Mouse (Mus musculus): Measurements from ENCODE around the gene Slc19a2. TPM values are rescaled to one million over a fixed set of nuclear protein-coding genes. Genes with fewer than 3 reads are reported as not detected.

Gene Slc19a2
- 5.9 TPM for polyA plus RNA-seq (2014; fragmentation: Illumina TruSeq; extraction: RNeasy Lipid Tissue Mini Kit (QIAGEN cat#74804); ENCODE audit: low read depth, low replicate concordance)

DNA sequence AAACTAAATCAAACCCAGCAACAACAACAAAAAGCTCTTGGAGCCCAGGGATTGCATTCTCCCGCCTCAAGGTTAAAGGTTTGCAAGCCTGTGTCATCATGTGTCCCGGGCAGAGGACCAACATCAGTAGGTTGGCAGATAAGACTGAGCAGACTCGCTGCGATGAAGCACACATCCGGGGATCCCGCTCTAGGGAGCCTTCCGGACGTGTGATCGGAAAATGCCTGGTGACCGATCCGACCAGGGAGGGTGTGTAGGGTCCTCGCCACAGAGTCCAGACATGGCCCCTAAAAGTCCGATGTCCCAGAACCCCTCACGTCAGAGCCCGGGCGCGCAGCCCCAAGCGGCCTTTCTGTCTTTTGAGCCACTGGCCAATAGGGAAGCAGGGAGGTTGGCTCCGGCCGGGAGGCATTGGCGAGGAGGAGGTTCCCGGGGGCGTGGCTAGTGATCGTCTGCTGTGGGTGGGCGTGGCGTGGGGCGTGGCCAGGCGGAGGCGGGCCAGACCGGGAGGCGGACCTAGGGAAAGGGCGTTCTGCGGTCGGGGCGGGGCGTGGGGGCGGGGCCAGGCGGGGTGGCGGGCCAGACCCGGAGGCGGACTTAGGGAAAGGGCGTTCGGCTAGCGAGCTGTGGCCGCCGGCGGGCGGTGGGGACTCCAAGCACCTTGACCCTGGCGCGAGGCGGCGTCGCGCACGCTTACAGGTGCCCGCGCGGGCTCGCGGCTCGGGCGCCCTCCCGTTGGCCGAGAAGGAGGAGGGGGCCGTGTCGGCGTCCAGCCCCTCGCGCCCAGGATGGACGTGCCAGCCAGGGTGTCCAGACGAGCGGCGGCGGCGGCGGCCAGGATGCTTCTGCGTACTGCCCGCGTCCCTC, at the start of gene Slc19a2:
Gene Slc19a2, plus strand, starts transcription at position 582 of the 867 bp plus-strand sequence.

DNA sequence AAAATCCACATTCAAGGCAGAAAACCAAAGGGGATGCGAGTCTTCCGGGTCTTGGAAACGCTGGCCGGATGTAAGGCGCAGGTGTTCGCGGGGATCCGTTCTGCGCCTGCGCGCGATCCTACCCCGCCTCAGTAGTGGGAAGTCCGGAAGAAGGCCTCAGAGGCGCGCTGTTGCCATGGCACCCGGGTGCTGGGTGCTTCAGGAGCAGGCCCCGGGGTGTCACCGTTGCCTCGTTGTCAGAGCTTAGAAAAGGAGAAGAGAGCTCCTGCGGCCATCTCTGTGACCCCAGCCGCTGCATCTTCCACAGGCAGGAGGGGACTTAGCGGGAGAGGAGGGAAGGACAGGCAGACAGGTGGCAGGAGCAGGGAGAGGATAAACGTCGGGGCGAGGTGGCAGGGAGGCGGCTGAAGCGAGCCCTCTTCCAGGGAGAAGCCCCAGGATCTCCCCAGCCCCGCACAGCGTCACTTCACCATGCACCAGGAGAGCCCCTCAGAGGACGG, 26.7 kb downstream of the Slc19a2 start, which contains the start of gene Ccdc181:
Gene Ccdc181, plus strand, starts transcription at position 131 of the 500 bp plus-strand sequence.

DNA sequence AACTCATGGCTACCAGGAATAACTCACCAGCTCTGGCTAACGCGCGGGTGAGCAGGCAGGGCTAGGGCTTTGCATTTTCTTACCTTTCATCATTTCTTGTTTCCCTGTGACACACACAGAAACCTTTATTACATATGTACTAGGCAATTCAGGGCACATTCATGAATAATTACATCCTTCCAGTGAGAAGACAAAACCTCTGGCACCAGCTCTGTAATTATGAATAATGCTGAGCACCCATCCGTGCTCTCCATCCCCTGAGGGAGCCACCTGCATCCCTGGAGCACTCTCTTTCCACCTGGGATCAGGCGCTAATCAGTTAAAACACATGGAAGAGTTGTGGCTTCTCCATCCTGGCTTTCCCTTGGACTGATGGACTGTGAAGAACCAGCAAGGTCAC, 55.0 kb downstream of the Slc19a2 start, which contains the start of gene Nme7:
Gene Nme7, plus strand, starts transcription at position 301 of the 400 bp plus-strand sequence.

DNA sequence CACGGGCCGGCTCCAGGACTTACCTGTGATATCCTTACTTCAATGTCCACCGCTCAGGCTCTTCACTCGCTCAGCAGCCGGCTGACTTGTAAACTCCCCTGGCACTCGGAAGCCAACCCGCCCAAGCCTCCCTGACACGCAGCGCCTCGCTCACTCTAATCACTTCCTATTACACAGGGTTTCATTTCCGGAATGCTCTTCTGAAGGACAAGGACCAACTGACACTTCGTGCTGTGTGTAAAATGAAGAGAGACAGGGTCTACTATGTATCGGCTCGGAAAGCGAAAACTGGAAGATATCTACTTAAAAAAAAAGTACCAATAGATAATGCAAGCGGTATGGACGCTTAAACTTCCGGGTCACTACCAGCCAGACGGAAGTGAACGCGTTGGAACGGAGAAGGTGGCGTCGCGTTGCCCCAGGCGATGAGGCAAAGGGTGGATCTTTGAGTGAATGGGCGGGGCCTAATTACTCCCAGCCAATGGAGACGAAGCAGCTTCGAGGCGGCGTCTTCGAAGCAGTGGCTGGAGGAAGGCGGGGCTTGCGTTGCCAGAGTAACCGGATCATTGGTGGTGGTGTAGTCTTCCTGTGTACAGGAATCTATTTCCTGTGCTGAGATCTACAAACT, 58.4 kb downstream of the Slc19a2 start, which contains the start of gene Blzf1:
Gene Blzf1, minus strand, starts transcription at position 366 of the 628 bp plus-strand sequence.

Other genes with a start within 250 kb of the Slc19a2 start
- gene Sele, start 200.8 kb upstream of the Slc19a2 start, polyA plus RNA-seq (2014; fragmentation: Illumina TruSeq; extraction: RNeasy Lipid Tissue Mini Kit (QIAGEN cat#74804); ENCODE audit: low read depth, low replicate concordance) = 0.58 TPM
- gene Sell, start 187.1 kb upstream of the Slc19a2 start, polyA plus RNA-seq (2014; fragmentation: Illumina TruSeq; extraction: RNeasy Lipid Tissue Mini Kit (QIAGEN cat#74804); ENCODE audit: low read depth, low replicate concordance) = 0.47 TPM
- 0.60 TPM for gene Selp, start 133.8 kb upstream of the Slc19a2 start, polyA plus RNA-seq (2014; fragmentation: Illumina TruSeq; extraction: RNeasy Lipid Tissue Mini Kit (QIAGEN cat#74804); ENCODE audit: low read depth, low replicate concordance)
- 0.08 TPM for gene F5, start 97.2 kb upstream of the Slc19a2 start, polyA plus RNA-seq (2014; fragmentation: Illumina TruSeq; extraction: RNeasy Lipid Tissue Mini Kit (QIAGEN cat#74804); ENCODE audit: low read depth, low replicate concordance)
- gene Ccdc181, start 26.5 kb downstream of the Slc19a2 start, polyA plus RNA-seq (2014; fragmentation: Illumina TruSeq; extraction: RNeasy Lipid Tissue Mini Kit (QIAGEN cat#74804); ENCODE audit: low read depth, low replicate concordance) = 11.0 TPM
- 4.5 TPM for gene Nme7, start 55.1 kb downstream of the Slc19a2 start, polyA plus RNA-seq (2014; fragmentation: Illumina TruSeq; extraction: RNeasy Lipid Tissue Mini Kit (QIAGEN cat#74804); ENCODE audit: low read depth, low replicate concordance)
- 23.9 TPM for gene Blzf1, start 58.4 kb downstream of the Slc19a2 start, polyA plus RNA-seq (2014; fragmentation: Illumina TruSeq; extraction: RNeasy Lipid Tissue Mini Kit (QIAGEN cat#74804); ENCODE audit: low read depth, low replicate concordance)
- 230 TPM for gene Atp1b1, start 209.3 kb downstream of the Slc19a2 start, polyA plus RNA-seq (2014; fragmentation: Illumina TruSeq; extraction: RNeasy Lipid Tissue Mini Kit (QIAGEN cat#74804); ENCODE audit: low read depth, low replicate concordance)